Mouse (Mus musculus) adrenal gland, postnatal 25 days (tissue): ENCODE data around the gene Gnb2. TPM values are rescaled to one million over a fixed set of nuclear protein-coding genes. Genes with fewer than 3 reads are reported as not detected.
A peak's percentile ranks its signal among the peaks of the same experiment; 100 is the strongest.

Experiments used
- DNase-seq: peaks from one replicate; pipeline ENCODE4 v3.0.0; 2021; ENCODE audit warnings: mixed read lengths
- total RNA-seq: library from RNA; stranded (reverse); gene quantifications from 2 replicates; pipeline ENCODE4 v1.2.3, GENCODE M21; 2021

Gnb2 gene
- total RNA-seq, 1 experiment from 2014 or later = 681 TPM

DNA sequence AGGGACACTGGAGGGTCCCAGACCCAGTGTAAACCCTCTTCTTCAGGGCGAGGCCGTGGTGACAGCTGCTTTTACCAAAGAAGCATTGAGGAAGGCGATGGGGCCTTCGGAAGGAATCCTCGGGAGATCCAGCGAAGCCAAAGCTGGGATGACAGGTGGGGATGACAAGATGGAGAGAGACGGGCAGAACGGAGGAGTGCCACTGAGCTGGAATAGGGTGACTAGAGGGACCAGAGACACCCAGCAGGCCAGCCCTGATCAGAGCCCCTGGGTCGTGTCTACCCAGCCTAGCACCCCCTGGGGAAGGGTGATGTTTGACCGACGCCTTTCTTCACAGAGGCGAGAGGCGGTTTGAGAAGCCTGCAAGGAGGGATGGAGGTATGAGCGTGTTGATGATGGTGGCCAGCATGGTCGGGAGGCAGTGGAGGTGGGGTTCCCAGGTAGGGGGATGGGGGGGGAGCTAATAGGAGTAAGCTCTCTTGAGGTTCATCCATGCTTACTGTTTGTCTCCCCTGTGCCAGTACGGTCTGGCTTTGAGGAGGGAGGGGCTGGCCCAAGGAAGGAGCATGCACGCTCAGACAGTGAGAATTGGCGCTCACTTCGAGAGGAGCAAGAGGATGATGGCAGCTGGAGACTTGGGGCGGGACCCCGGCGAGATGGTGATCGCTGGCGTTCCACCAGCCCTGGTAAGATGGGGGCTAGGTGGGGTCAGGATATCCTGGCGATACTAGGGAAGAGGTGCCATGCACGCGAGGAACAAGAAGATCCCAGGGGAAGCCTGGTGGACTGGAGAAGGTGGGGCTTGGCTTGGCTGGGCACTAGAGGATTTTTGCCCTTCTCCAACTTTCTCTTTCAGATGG, 13.4 kb downstream of the Gnb2 start:
- DNase-seq = no peak

DNA sequence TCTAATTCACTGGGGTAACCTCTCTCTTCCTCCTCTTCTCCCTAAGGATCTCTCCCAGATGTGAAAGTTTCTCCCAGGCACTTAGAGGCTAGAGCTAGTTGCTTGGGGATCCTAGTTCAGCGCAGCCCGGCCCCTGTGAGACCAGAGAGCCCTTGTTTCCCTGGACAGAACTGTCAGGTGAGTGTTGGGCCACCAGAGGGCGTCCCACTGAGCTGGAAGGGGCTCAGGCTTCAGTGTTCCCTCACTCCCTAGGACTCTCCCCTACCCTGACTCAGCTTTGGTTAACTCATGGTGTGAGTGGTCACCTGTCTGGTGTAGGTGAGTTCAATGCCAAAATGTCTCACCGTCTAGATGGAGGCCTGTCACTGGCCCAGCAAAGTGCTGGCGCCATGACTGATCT, 14.9 kb downstream of the Gnb2 start, which contains the start of gene Gigyf1:
Gigyf1 (plus strand) TSS at position 113 of the 400 bp plus-strand sequence.
- DNase-seq = peak; percentile 62

- DNase-seq = no peak
Measured at GRCm38 (mm10) chr5:137514811-137515210, 18.5 kb downstream of the Gnb2 start.

GRCm38 (mm10) chr5:137513951-137514721, 19.2 kb downstream of the Gnb2 start:
- DNase-seq = no peak

DNA sequence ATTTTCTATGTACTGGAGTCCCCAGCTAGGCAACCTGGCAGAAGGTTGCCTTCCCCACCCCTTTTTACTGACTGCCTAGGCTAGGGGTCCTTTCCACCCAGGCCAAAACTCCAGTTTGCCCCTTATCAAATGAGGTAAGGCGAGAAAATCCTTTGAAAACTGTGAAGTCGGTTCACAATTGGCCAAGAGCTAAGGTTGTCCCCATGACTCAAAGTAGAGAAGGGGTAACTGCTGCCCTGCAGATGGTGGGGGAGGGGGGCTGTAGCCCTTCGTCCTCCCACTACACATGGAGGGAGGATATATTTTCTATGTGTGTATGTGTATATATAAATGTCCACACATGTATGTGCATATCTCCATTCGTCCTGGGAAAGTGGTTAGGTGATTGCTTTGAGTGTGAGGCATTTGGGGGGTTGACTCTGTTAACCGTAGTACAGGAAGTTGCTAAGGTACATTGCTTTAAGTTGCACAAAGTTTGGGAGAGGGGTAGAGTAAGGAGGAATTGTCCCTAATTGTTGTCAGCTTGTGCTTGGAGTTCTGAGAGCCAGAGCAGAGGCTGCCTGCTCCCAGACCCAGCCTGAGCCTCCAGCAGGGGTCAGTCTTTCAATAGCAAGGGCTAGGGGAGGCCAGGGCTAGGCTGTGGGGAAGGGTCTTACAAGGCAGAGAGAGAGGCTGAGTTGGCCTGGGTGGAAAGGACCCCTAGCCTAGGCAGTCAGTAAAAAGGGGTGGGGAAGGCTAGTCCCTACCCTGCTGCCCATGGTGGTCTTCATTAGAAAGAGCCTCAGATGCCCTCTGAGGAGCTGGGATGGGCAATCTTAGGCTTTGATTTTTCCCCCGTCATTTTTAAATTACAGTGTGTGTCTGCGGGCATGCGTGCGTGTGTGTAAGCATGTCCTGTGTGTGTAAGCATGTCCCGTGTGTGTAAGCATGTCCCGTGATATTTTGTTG, 20.2 kb downstream of the Gnb2 start:
- DNase-seq = no peak

- DNase-seq = no peak
Measured at GRCm38 (mm10) chr5:137511706-137512105, 21.6 kb downstream of the Gnb2 start.

DNA sequence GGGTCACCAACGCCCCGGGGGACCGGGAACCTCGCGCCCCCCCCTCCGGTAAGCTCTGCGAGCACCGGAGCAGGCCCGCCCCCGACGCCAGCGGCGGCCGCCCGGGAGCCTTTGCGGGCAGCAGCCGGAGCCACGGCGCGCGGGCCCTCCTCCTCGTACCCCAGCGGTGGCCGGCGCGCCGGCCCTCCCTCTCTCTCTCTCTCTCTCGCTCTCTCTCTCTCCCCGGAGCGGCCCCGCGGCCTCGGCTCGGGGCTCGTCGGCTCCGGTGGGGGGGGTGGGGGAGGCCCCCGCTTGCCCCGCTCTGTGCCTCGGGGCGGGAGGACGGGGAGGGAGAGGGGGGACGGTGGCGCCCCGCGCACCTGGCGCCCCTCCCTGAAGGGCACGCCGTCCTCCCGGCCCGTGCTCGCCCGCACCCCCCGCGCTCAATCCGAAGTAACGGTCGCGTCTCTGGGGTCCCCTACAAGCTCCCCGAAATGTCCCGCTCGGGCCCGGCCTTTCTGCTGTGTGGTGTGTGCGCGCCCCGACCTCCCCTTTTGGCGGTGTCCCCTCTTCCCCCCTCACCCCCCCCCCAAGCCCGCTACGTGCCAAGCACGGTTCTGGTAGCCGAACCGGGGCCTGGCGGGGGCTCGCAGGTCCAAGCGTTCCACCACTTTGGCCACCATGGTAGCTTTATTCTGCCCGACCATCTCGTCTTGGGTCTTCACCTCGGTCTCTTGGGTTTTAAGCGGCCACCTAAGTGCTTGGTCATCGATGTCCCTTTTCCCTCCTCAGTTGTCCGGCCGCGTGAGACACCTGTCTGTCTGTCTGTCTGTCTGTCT, 22.5 kb downstream of the Gnb2 start:
- no peak for DNase-seq

DNA sequence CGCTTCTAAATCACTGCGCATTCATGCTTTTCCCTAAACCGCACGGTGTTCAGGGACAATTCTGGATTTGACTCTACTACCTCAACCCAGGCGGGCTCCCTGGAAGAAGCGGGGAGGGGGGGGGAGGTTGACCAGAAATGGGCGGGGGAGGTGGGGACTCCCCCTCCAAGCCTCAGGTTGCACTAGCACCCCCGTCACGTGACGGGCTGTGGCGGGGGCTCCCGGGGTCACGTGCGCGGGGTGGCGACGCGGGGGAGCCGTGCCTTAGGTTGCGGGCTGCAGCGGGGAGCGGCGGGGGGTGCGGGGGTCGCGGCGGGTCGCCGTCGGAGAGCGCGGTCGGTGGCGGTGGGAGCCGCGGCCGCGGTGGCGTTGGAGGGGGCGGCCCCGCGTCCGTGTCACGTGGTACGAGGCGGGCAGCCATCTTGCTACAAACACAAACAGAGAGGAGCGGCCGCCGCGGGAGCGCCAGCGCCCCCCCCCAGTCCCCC, 23.3 kb downstream of the Gnb2 start:
- DNase-seq = peak; percentile 81

- no peak for DNase-seq
Measured at GRCm38 (mm10) chr5:137504041-137504440, 29.3 kb downstream of the Gnb2 start.

- peak; percentile 79 for DNase-seq
Measured at GRCm38 (mm10) chr5:137502667-137503110, 30.6 kb downstream of the Gnb2 start.

- DNase-seq = peak; percentile 99
Measured at GRCm38 (mm10) chr5:137501709-137502666, 31.3 kb downstream of the Gnb2 start, which contains the start of gene Pop7. Gene Pop7 (minus strand): TSS chr5:137502518.

DNA sequence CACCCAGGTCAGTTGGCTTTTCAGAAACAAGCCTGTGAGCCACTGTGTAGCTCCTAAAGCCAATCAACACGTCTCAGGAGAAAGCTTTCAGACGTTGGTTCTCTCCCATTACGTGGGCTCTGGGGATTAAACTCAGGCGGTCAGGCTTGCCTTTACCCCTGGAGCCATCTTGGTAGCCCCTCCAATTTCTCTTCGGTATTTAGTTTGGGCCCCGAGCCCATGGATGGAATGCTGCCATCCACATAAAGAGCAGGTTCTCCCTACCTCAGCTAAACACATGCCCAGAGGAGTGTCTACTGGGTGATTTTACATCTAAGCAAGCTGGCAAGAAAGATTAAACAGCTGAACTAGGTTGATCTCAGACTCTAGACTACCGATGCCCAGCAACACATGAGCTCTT, 33.1 kb downstream of the Gnb2 start:
- no peak for DNase-seq

DNA sequence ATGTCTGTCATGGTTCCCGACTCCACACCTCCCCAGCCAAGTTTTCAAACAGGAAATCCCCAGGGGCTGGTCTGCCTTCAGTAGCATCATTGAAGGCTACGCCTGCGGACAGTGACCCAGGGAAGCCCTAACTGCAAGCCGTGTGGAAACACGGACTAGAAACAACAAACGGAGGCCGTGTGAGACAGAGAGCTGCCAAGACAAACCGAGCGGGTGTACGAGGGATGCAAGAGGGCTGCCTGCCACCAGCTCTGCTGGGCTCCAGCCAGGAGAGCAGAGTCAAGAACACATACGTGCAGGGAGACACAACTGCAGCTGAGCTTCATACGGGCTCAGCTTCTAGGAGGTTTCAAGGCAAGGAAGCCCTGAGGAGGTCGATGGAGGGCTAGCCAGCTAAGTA, 39.5 kb downstream of the Gnb2 start:
- DNase-seq = no peak

GRCm38 (mm10) chr5:137491559-137491958, 41.8 kb downstream of the Gnb2 start:
- no peak for DNase-seq

DNA sequence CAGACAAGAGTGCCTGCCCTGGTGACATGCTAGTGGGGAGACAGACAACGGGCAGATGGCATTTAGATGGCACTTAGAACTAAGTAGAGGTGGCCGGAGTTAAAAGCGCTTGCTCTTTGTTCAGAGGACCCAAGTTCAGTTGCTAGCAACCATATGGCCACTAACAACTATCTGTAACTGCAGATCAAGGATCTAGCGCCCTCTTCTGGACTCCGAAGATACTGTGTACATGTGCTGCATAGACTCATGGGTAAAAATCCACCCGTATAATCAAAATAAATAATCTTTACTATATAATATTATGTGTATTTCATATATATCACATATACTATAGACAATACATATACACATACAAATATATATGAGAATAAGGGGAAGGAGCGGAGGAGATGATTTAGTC, 45.7 kb downstream of the Gnb2 start:
- DNase-seq = no peak

DNA sequence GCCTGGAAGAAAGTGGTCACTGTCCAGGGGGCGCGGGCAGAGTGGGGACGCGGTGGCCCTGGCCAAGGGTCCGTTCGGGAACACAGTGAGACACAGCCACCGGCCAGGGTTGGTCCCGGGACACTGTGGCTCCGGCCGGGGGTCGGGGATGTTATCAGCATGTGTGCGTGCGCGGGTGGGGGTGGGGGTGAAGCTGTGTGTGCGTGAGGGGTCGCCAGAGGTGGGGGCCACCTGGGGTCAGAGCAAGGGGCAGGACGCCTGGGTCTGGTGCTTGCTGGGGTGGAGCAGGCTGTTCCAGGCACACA, 47.5 kb downstream of the Gnb2 start:
- no peak for DNase-seq

GRCm38 (mm10) chr5:137485071-137485850, 48.0 kb downstream of the Gnb2 start:
- no peak for DNase-seq

- peak; percentile 26 for DNase-seq
Measured at GRCm38 (mm10) chr5:137481897-137482296, 51.4 kb downstream of the Gnb2 start.

DNA sequence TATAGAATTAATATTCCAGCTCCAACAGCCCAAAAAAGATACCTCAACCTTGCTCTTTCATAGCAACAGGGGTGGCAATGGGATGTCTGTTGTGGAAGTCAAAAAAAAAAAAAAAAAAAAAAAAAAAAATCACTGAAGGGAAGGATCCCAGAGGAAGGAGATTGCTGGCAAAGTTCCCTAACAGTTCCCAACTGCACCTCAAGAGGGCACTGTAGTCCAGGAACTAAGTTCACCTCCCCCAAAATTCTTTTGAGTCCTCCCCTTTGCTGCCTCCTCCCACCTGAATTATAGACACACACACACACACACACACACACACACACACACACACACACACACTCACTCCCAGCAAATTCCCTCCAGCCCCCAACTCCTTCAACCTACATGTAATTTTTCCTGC, 52.2 kb downstream of the Gnb2 start:
- DNase-seq = peak; percentile 71
